Mouse (Mus musculus): ENCODE results near the gene Taf3.

Gene Taf3

DNA sequence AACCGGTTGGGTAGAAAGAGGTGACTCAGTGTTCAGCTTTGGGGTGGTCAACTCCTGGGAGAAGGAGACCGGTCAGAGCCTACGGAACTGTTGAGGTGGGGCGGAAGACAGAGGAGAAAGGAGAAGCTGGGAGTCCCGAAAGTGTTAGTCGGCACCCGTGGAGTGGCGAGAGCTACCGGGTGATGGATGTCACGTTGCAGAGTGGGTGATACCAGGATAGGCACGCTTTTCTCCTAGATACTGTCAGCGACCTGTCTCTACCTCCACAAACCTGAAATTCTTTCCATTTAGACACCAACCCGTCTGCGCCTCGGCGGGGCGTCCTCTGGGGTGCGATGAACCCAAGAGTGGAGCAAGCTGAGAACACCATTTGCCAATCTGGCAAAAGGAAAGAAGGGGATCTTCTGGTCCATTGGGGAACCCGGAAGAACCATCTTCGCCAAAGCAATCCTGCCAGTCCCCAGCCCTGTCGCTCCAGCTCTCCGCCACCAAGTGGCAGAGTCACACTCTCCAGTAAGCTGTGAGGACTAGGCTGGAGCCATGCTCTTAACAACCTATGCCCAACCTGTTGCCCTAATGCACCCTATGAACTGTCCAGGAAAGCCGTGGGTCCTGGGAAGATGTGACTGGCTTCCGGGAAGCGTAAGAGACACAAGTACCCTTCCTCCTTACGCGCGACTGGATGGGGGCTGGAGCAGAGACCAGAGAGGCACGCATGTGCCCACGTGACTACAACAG lies 159.3 kb downstream of the Taf3 start, which contains the start of gene 9230102O04Rik:
Gene 9230102O04Rik, minus strand, starts transcription at position 628 of the 738 bp plus-strand sequence.
- peak; percentile 49 for DNase-seq

DNA sequence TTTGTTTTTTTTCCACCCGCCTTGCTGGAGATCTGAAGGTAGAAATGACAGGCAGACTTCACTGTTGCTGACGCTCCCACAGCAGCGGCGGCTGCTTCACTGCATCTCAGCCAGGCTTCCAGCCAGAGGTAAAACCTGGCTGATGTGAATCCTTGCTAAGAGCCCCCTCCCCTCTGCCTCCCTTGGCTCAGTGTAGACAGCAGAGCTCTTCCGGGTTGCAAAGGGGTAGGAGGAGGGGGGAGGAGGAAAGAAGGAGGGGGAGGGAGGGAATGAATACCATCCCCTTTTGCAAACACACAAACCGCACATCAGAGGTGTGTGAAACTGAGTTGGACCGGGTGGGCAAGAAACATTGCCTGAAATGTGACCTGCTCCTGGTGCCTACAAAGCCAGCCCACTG lies 160.8 kb downstream of the Taf3 start:
- DNase-seq, result no peak

DNA sequence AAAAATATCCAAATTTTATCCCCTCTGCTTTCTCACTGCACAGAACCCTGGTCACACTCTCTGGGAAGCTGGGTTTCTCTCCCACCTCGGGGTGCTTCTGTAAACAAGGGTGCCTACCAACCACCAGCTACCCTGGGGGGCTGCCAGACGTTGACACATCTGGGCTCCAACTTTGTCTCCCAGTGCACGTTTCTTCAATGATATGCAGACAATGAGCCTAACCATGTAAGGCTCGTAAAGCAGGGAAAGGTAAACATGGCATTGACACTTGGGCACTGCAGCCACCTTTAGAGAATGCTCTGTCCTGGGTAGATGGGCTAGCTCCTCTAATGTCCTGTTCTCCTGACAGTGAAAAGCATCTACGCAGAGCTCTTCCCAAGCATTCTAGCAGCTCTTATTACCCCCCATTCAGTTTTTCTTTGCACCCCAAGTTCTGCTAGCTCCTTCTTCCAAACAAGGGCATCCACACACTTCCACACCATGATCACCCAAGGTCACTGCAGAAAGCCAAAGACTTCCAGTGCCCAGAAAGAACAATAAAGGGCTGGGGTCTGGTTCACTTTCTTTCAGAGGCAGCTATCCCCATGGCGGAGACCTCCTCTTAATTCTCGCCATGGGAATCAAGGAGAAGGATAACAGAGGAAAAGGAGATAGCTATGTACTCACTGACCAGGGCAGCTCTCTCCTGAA lies 161.3 kb downstream of the Taf3 start:
- no peak for DNase-seq

DNA sequence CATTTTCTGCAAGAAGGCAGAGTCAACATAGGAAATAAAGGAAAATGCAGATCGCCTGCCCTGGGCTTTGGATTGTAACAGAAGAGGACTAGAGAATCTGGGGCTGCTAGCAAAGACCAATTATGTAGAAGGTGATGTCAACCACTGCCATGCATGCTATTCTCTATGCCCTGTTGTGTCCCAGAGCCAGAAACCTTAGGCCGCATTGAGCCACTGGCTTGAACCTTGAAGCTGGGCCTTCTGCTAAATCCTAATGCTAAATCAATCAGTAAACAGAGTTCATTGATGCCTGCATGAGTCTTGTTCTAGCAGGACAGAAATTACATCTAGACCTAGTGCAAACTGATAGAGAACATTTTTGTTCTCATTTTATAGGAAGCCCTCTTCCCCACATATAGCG lies 162.4 kb downstream of the Taf3 start:
- no peak for DNase-seq

DNA sequence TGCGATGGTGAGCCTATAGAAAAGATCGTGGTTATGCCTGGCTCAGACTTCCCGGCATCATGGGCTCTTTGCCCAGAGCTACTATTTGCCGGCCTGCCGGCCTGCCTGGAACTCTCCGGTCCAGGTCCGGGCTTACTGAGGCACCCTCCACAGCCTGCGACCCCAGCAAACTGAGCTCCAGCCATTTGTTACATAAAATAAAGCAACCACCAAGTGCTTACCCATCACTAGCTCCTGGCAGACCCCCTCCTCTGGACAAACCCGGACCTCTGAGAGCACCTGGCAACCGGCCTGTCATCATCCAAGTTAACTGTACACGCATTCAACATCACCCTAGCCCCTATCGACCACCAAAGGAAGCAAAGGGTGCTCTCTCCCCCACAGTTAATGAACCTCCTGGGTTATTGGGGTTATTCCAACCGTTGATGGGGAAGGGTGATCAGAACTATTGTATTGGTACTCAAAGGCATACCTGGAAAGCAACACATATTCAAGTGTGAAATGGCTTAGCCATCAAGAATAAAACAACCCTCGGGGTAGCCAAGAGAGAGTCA lies 163.1 kb downstream of the Taf3 start:
- no peak for DNase-seq

DNA sequence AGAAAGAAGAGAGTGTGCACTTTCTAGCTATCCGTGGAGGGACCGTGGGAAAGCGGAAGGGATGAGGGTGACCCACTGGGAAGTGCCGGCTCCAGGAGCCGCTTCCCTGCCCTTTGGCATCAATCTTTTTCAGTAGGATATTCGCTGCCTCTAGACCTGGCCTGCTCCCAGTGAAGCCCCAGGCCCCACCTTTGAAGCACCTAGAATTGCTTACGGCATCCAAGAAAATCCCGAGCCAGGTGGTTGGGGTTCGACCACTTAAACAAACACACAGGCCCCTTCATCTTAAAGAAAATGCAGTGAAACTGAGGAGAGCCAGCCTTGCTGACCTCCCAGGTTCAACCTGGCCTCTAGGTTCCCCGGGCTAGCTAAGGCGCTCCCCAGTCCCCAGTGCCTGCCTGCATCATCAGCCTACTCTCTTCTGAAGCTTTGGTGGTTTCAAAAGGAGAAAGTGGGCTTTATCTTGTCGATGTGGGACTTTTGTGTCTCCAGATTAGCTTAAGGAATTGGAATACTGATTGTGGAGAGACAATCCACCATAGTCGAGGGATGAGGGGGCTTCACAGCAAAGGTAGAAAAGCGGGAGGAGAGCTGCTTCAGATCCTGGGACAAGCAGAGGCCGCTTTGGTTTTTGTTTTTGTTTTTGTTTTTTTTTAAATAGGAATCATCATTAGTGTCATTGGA lies 163.7 kb downstream of the Taf3 start:
- DNase-seq, result no peak

DNA sequence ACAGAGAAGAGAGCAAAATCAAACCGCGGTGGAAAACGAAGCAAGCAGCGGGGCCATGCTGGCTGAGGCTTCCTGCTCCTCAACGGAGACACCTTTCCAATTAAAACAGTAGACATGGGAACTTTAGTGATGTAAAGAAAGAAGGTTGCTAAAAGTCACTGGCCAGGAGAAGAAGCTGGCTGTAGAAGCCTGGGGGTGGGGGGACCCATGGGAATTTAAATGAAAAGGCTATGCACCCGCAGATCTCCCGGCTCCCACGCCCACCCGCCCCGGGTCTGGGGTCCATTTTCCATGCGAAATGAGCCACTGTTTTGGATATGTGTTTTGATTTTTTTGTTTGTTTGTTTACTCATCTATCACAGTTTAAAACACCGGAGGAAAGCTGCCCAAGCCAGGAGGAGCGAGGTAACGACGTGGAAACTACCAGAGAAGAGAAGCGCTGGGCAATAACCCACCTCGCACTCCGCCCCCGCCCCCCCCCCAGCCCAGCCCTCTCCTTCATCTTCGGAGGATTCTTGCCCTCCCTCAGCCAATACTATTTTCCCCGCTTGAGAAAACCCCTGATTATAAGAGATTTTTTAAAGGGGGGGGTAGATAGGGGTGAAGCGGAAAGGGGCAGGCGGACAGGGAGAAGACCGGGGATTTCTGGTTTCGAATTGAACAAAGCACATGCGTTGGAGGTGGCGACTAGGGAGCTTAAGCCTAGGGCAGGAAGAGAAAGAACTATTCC lies 164.4 kb downstream of the Taf3 start:
- no peak for DNase-seq

DNA sequence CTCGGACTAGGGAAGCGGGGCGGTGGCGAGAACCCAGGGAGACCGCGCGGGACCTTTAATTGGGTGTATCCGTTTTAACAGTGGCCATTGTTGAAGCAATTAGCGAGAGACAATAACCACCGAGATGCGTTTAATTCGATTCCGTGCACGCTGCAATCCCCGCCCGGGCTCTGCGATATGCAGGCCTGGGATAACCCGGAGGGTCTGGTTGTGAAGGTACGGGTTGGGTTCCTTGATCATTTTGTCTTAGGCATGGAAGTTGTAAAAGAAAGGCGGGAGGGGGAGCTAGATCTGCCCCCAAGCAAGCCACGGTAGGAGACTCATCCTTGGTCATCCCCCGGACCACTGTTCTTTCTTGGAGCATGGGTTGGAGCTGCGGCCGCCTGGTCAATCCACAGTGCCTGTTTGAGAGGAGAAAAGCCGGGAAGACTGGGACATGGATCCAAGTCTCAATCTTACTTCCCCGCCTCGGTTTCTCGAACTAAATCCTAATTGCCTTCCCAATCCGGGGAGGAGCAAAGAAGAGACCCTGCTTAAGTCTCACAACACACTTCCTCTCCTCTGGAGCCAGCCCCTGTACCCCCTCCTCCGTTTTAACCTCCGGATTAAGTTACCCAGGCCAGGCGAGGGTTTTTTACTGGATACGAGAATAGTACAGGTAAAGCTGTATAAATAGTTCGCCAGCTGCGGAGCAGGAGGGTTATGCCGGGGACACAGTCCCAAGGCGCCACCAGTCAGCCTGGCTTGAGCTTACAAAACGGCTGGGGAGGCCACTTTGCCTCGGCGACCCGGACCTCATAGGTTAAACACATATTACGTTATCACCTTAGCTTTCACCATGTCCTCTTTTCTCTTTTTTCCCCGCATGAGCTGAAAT lies 165.2 kb downstream of the Taf3 start:
- DNase-seq, result no peak

DNA sequence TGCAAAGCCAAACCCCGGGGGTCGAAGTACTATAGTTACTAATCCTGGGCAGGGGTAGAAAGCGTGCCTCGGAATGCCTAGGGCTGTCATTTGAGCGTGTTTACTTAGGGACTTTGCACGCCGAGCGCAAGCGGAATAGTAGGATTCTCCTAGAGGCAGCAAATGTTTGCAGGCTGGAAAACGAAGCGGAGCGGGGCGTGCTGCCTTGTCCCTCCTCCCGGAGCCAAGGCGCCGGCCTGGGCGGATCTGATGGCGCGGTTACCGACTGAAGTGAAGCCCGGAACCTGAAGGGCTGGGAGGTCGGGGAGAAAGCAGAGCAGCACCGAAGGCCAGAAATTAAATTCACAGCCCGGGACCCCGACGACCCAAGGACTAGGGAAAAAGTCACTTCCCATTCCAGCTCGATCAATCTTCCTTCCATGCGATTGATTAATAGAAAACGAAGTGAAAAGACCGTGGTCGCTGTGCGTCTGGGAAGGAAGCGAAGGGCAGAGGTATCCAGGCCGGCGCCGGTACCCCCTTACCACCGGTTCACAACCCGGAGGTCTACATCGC lies 165.9 kb downstream of the Taf3 start:
- DNase-seq, result peak; percentile 34

DNA sequence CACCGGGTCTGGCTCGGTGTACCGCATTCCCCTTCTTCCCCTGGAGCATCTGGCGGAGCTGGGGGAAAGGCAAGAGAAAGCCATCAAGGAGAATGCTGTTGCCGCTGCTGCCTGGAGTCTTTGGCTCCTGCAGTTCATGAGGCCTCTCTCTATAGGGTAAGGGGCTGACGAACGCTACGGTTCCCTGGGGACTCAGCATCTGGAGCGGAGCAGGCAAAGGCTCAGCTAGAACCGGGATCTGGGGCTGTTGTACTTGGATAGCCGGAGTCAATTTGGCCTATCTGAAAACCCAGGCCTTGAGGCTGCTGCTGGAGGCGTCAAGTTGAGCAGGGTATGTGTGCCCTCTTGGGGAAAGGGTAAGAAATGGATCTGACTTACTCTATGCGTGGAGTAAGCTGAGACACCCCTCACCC lies 166.8 kb downstream of the Taf3 start:
- no peak for DNase-seq

DNA sequence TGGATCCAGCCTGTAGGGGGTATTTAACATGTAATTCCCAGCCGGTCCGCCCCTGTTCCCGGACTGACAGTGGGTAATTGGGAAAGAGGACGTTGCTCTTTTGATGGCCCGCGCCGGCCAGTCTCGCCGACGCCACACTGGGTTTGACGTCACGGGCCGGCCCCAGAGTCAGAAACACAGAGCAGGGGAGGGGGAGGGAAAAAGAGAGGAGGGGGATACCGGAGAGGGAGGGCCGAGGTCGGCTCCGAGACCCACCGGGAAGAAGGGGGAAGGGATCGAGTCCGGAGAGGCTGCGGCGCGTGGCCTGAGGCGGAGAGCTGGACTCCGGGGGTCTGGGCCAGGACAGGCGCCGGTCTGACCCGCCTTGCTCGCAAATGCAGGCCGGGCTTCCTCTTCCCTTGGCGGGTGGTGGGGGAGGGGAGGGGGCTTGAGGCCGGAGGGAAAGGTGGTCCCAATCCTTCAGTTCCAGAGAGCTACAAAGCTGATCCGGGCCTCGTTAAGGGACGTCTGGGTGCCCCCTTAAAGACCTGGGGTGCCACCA lies 167.3 kb downstream of the Taf3 start, which contains the start of gene 4930412O13Rik:
Gene 4930412O13Rik, plus strand, starts transcription at position 202 of the 541 bp plus-strand sequence.
- peak; percentile 31 for DNase-seq

DNA sequence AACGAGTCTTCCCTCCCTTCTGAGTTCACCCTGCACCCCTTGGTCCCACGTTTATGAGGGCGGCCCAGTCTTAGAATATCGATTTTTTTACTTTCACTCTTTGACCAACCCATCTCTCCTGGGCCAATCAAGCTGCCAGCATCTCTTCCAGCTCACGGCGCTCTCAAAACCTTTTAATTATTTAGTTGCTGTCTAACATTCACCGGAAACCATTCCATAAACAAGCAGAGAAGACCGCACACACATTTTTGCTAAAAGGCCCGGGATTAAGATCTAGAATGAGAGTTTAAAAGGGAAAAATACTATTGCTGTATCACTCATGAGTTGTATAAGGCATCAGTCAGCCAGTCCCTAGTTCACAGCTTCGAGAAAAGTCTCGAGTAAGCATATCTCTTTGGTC lies 168.1 kb downstream of the Taf3 start:
- no peak for DNase-seq

DNA sequence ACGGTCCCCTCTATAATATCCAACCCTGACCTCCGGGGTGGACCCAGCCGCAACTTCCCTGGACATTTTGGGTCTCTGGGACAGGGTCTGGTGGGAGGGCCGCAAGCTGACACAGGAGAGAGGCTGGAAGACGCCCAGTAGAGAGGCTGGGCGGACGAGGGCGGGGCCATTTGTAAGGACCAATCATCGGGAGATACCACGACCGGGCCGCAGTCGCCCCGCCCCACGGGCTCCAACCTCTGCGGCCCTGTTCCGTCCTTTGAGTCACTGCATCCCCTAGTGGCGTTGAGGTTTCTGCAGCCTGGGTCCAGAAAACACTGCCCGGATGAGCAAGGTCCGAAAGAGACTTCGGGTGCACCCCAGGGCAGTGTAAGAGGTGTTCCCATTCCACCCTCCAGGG lies 168.9 kb downstream of the Taf3 start:
- peak; percentile 94 for DNase-seq

DNA sequence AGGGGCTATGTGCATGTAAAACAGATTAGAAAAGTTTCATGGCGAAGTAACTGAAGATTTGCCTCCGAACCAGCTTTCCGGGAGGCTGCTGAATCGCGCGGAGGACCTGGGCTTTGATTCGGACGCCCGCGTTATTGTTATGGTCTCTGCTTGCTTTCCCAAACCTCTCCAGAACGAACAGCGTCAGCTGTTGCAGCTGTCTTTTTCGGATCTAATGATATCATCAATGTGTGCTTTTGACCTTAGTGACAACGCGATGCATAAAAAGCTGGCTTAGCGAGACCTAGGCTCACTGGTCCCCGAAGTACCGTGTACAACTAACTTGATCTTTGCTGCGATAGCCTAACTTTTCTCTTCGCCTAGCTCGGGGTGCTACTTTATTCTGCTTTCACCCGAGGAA lies 169.3 kb downstream of the Taf3 start:
- DNase-seq, result no peak

DNA sequence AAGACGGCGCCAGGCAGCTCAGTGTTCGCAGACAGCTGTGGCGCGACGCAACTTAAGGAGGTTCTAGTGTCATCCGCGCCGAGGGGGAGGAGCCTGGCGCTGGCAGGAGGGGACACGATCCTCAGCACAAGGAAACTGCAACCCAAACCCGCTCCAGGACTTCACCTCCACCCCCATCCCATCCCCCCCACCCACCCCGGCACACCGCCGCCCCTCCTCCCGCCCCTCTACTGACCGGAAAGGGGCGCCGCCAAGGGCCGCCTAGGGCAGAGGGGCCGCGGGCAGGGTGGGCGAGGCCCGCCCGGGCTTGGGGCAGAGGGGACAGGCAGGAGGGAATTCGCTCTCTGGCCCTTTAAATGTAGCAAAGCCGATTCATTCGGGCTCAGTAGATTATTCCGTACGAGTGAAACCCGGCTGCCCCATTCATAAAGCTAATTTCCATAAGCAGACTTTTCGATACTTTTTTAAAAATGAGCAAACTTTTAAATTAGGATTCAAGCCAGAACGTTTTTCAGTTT lies 169.8 kb downstream of the Taf3 start:
- peak; percentile 68 for DNase-seq

DNA sequence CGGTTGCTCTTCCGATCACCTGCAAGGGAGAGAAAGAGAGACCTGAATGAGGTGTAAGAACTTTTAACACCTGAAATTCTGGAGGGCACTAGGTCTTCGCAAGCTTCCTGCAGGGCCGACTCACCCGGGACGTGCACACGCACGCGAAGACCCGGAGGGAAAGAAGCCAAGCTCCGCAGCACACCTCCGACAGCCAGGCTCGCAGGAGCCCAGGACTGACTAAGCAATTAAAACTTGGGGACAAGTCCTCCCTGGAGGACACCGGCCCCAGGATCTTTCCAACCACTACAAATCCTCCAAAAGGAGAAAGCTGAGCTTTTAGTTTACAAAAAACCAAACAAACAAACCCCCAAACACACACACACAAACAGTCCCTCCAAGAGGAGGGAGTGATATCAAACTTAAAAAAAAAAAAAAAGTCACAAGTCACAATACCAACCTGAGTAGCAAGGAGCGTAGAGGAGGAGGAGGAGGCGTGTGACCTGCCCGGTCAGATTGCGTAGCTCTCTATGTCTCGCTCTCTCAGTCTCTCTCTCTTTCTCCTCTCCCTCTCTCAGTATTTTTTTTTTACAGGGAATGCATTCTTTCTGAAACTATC lies 170.3 kb downstream of the Taf3 start:
- DNase-seq, result no peak

DNA sequence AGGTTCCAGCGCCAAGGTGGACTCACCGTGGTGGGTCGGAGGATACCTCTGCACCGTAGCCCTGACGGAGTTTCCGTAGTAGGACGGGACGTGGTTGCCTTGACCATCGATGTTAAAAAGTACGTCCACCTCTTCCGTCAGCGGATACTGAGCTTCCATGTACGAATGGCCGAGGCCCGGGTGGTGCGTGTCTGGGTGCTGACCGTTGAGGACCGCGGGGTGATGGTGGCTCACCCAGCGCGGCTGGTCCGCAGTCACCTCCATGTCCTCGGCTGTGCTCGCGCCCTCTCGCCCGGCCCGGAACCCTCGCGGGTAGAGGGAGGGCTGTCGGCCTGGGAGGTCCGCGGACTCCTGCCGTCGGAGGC lies 171.1 kb downstream of the Taf3 start:
- DNase-seq, result no peak

DNA sequence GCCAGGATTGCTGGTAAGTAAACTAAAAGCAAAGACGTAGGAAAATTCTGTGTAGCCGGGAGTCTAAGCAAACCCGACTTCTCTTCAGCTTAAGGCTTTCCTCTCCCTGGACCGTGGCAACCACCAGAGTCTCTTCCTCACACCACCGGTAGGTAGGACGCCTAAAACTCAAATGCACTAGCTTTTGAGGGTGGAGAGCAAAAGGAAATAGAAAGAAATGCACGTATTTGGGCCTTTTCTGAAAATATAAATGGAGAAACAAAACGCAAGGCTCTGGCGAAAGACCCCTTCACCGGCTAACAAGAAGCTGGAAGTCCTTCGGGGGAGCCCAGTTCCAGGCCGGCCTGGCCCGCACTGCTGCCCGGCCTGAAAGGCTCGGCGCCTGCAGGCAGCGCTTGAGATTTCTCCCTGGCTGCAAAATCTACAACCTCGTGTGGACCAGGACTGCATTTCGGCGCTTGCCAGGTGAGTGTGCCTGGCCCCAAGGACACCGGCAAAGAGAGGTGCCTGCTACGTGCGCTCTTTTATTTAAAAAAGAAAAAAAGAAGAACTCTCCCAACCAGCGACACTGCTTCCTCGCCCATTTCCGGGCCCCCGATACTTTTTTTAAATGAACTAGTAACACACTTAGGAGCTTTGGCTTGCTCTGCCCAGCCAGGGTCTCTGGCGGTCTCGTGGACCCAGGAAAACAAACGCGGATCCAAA lies 171.6 kb downstream of the Taf3 start:
- no peak for DNase-seq

DNA sequence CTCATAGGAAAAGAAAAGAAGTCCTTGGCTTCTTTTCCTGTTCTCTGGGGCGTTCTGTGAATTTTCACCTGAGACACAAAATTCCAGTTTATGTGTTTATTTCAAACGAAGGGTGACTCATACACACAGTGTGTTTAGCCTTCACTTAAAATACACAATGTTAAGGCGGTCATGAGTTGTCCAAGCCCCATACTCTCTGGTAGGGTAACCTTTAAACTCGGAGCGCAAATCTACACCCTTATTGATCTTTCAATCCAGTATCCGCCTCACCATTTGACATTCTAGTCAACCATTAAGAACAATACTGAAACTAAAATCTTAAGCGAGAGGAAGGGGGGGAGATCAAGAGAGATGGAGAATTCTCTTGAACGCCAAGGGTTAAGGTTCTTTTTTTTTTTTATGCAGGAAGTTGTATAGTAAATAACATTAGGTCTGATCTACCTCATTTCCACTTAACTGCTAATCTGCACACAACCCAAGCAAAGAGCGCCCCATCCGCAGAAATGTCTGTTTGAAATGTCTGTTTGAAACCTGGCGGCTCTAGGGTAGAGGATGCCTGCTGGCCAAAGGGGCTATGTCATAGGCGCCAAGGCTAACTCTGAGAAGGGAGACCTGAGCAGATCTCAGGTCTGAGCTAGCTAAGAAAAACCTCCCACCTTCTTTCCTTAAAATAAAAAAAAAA lies 172.6 kb downstream of the Taf3 start:
- no peak for DNase-seq

Measured in kidney, postnatal 14 days (tissue).